Mouse (Mus musculus) liver, embryonic 11.5 days (tissue): ENCODE data around the gene Crim1. TPM values are rescaled to one million over a fixed set of nuclear protein-coding genes. Genes with fewer than 3 reads are reported as not detected.

Source experiments
- ATAC-seq: fragments of 200-750 bp; cut with Nextera tagmentation; replicated peaks from 2 replicates; pipeline ENCODE4 v1.8.0; 2017; ENCODE audit warnings: moderate number of reproducible peaks, mild to moderate bottlenecking, moderate TSS enrichment, moderate library complexity; ENCODE audit not compliant: low FRiP score
- DNase-seq: peaks from one replicate; pipeline ENCODE4 v3.0.0-alpha.2; 2017; ENCODE audit warnings: low spot score
- H3K27ac ChIP-seq: fragments of 300-500 bp; sonication (generic); 2 replicates; pipeline ENCODE4 v1.5.1; 2014; ENCODE audit warnings: mild to moderate bottlenecking, low read depth, low read length, control low read depth
- H3K27me3 ChIP-seq: fragments of 300-500 bp; sonication (generic); replicated peaks from 2 replicates; pipeline ENCODE4 v1.6.1; 2014; ENCODE audit warnings: low read length, mixed read lengths; ENCODE audit not compliant: control insufficient read depth, insufficient read depth
- H3K36me3 ChIP-seq: fragments of 300-500 bp; sonication (generic); 2 replicates; pipeline ENCODE4 v1.6.1; 2014; ENCODE audit warnings: mild to moderate bottlenecking, low read length, moderate library complexity, mixed read lengths; ENCODE audit not compliant: control insufficient read depth, insufficient read depth
- H3K4me1 ChIP-seq: fragments of 300-500 bp; sonication (generic); replicated peaks from 2 replicates; pipeline ENCODE4 v1.6.1; 2014; ENCODE audit warnings: low read length, mixed read lengths; ENCODE audit not compliant: control insufficient read depth, insufficient read depth
- H3K4me2 ChIP-seq: fragments of 300-500 bp; sonication (generic); 2 replicates; pipeline ENCODE4 v1.6.1; 2014; ENCODE audit warnings: mild to moderate bottlenecking, control low read depth, moderate library complexity
- H3K4me3 ChIP-seq: fragments of 300-500 bp; sonication (generic); 2 replicates; pipeline ENCODE4 v1.5.1; 2014; ENCODE audit warnings: low read depth, low read length, control low read depth
- H3K9ac ChIP-seq: fragments of 300-500 bp; sonication (generic); 2 replicates; pipeline ENCODE4 v1.6.1; 2014; ENCODE audit warnings: low read depth, low read length, control low read depth
- H3K9me3 ChIP-seq: fragments of 300-500 bp; sonication (generic); 2 replicates; pipeline ENCODE4 v1.6.1; 2016; ENCODE audit warnings: low read length, inconsistent platforms, mixed read lengths; ENCODE audit not compliant: control insufficient read depth
- whole genome bisulfite sequencing: fragments of 180-500 bp; shearing (Covaris S2); extraction: QIAGEN DNeasy Blood & Tissue Kit; methylation state at CpG from one replicate; pipeline ENCODE4 v1.1.7; 2014; 5-methylcytosine and 5-hydroxymethylcytosine counted together
- polyA plus RNA-seq: library from polyadenylated mRNA; unstranded; fragments of >200 nt; fragmentation: Nextera tagmentation; extraction: Ambion mirVana; gene quantifications from 2 replicates; pipeline ENCODE4 v1.2.1, GENCODE M21; 2014

Gene Crim1
- polyA plus RNA-seq, 1 experiment from 2014 or later: 2.7 TPM

GRCm38 (mm10) chr17:78266271-78266670 is 66.2 kb downstream of the Crim1 start:
- 85% methylated on average over 2 of the region's 2 CpGs for WGBS
- Histone ChIP-seq H3K4me2 (no peak overlapping the region), H3K27ac (no peak overlapping the region), H3K9ac (no peak overlapping the region), H3K4me1 (no peaks in the 10 kb centered on the region), H3K27me3 (no peaks in the 10 kb centered on the region), H3K4me3 (no peak overlapping the region), H3K9me3 (no peaks in the 10 kb centered on the region), H3K36me3 (no peaks in the 10 kb centered on the region)
- no peak for DNase-seq
- ATAC-seq: no peak

- Histone ChIP-seq H3K36me3 (no peaks in the 10 kb centered on the region), H3K27me3 (no peaks in the 10 kb centered on the region), H3K4me1 (no peaks in the 10 kb centered on the region), H3K27ac (no peak overlapping the region), H3K4me3 (no peak overlapping the region), H3K9ac (no peak overlapping the region), H3K4me2 (no peak overlapping the region), H3K9me3 (no peaks in the 10 kb centered on the region)
- no peak for DNase-seq
- WGBS: 82% methylated on average over 4 of the region's 4 CpGs
- ATAC-seq: no peak
These were observed 68.5 kb downstream of the Crim1 start for GRCm38 (mm10) chr17:78268591-78268990.

GRCm38 (mm10) chr17:78269311-78269710 is 69.3 kb downstream of the Crim1 start:
- Histone ChIP-seq H3K4me3 (no peak overlapping the region), H3K27ac (no peak overlapping the region), H3K4me1 (no peaks in the 10 kb centered on the region), H3K9ac (no peak overlapping the region), H3K9me3 (no peaks in the 10 kb centered on the region), H3K36me3 (no peaks in the 10 kb centered on the region), H3K27me3 (no peaks in the 10 kb centered on the region), H3K4me2 (no peak overlapping the region)
- ATAC-seq: no peak
- 94% methylated on average over 8 of the region's 8 CpGs for WGBS
- DNase-seq: no peak

GRCm38 (mm10) chr17:78270019-78270418 is 70.0 kb downstream of the Crim1 start:
- Histone ChIP-seq H3K9me3 (no peaks in the 10 kb centered on the region), H3K4me2 (no peak overlapping the region), H3K27ac (no peak overlapping the region), H3K9ac (no peak overlapping the region), H3K27me3 (no peaks in the 10 kb centered on the region), H3K36me3 (no peaks in the 10 kb centered on the region), H3K4me1 (no peaks in the 10 kb centered on the region), H3K4me3 (no peak overlapping the region)
- no peak for DNase-seq
- ATAC-seq: no peak
- WGBS: 84% methylated on average over 6 of the region's 6 CpGs

- no peak overlapping the region for H3K9ac ChIP-seq
- DNase-seq: no peak
- no peaks in the 10 kb centered on the region for H3K9me3 ChIP-seq
- H3K36me3 ChIP-seq: no peaks in the 10 kb centered on the region
- WGBS: 84% methylated on average over 8 of the region's 8 CpGs
- no peak overlapping the region for H3K27ac ChIP-seq
- H3K4me2 ChIP-seq: no peak overlapping the region
- no peak for ATAC-seq
- H3K4me3 ChIP-seq: no peak overlapping the region
- H3K27me3 ChIP-seq: no peaks in the 10 kb centered on the region
- H3K4me1 ChIP-seq: no peaks in the 10 kb centered on the region
These were observed 71.7 kb downstream of the Crim1 start for GRCm38 (mm10) chr17:78271731-78272130.

GRCm38 (mm10) chr17:78272142-78272541 is 72.1 kb downstream of the Crim1 start:
- Histone ChIP-seq H3K27ac (no peak overlapping the region), H3K9me3 (no peaks in the 10 kb centered on the region), H3K4me3 (no peak overlapping the region), H3K36me3 (no peaks in the 10 kb centered on the region), H3K4me2 (no peak overlapping the region), H3K27me3 (no peaks in the 10 kb centered on the region), H3K4me1 (no peaks in the 10 kb centered on the region), H3K9ac (no peak overlapping the region)
- 90% methylated on average over 8 of the region's 8 CpGs for WGBS
- DNase-seq (no peak), ATAC-seq (no peak)

- DNase-seq (no peak), ATAC-seq (no peak)
- no peak overlapping the region for H3K27ac ChIP-seq
- no peaks in the 10 kb centered on the region for H3K4me1 ChIP-seq
- H3K4me3 ChIP-seq: no peak overlapping the region
- no peaks in the 10 kb centered on the region for H3K9me3 ChIP-seq
- H3K4me2 ChIP-seq: no peak overlapping the region
- no peak overlapping the region for H3K9ac ChIP-seq
- no peaks in the 10 kb centered on the region for H3K36me3 ChIP-seq
- no peaks in the 10 kb centered on the region for H3K27me3 ChIP-seq
- 80% methylated on average over 8 of the region's 8 CpGs for WGBS
These were observed 72.8 kb downstream of the Crim1 start for GRCm38 (mm10) chr17:78272713-78273483.

- ATAC-seq (no peak), DNase-seq (no peak)
- H3K9ac ChIP-seq: no peak overlapping the region
- 70% methylated on average over 7 of the region's 7 CpGs for WGBS
- no peaks in the 10 kb centered on the region for H3K9me3 ChIP-seq
- no peak overlapping the region for H3K4me3 ChIP-seq
- no peaks in the 10 kb centered on the region for H3K27me3 ChIP-seq
- no peaks in the 10 kb centered on the region for H3K36me3 ChIP-seq
- H3K4me1 ChIP-seq: no peaks in the 10 kb centered on the region
- no peak overlapping the region for H3K4me2 ChIP-seq
- no peak overlapping the region for H3K27ac ChIP-seq
These were observed 73.8 kb downstream of the Crim1 start for GRCm38 (mm10) chr17:78273875-78274274.
